Mouse (Mus musculus): Measurements from ENCODE around the gene Hfm1. TPM values are rescaled to one million over a fixed set of nuclear protein-coding genes. Genes with fewer than 3 reads are reported as not detected.

Hfm1 gene
- polyA plus RNA-seq, 1 experiment from 2014 or later: 6.8 TPM

GRCm38 (mm10) chr5:106926369-106926686 is 207 bp upstream of the Hfm1 start:
- peak overlapping the region; percentile 61 for H3K4me2 ChIP-seq
- WGBS: 28% methylated on average over 4 of the region's 4 CpGs
- no peaks in the 10 kb centered on the region for H3K4me1 ChIP-seq
- ATAC-seq (ENCODE audit: low FRiP score): no peak
- H3K9me3 ChIP-seq: no peaks in the 10 kb centered on the region
- H3K36me3 ChIP-seq (replicated peaks): no peaks in the 10 kb centered on the region
- no peaks in the 10 kb centered on the region for H3K27me3 ChIP-seq
- peak overlapping the region; percentile 78 for H3K27ac ChIP-seq
- H3K4me3 ChIP-seq (replicated peaks): peak overlapping the region; percentile 64
- peak overlapping the region; percentile 88 for H3K9ac ChIP-seq

GRCm38 (mm10) chr5:106919315-106919714 is 6.8 kb downstream of the Hfm1 start:
- Histone ChIP-seq H3K27me3 (no peaks in the 10 kb centered on the region), H3K4me3 (replicated peaks) (no peak overlapping the region), H3K4me2 (no peak overlapping the region), H3K27ac (no peak overlapping the region), H3K9ac (no peak overlapping the region), H3K9me3 (no peaks in the 10 kb centered on the region), H3K4me1 (no peaks in the 10 kb centered on the region), H3K36me3 (replicated peaks) (no peaks in the 10 kb centered on the region)
- no peak for ATAC-seq (ENCODE audit: low FRiP score)

GRCm38 (mm10) chr5:106896879-106897278 is 29.2 kb downstream of the Hfm1 start:
- Histone ChIP-seq H3K4me1 (no peaks in the 10 kb centered on the region), H3K4me2 (no peak overlapping the region), H3K4me3 (replicated peaks) (no peak overlapping the region), H3K9me3 (no peaks in the 10 kb centered on the region), H3K36me3 (replicated peaks) (no peaks in the 10 kb centered on the region), H3K27me3 (no peaks in the 10 kb centered on the region), H3K9ac (no peak overlapping the region), H3K27ac (no peak overlapping the region)
- 68% methylated on average over 2 of the region's 2 CpGs for WGBS
- no peak for ATAC-seq (ENCODE audit: low FRiP score)

- H3K36me3 ChIP-seq (replicated peaks): no peaks in the 10 kb centered on the region
- 22% methylated on average over 5 of the region's 5 CpGs for WGBS
- H3K4me1 ChIP-seq: no peaks in the 10 kb centered on the region
- H3K4me3 ChIP-seq (replicated peaks): no peak overlapping the region
- no peak overlapping the region for H3K4me2 ChIP-seq
- no peaks in the 10 kb centered on the region for H3K9me3 ChIP-seq
- no peak overlapping the region for H3K9ac ChIP-seq
- no peak for ATAC-seq (ENCODE audit: low FRiP score)
- no peaks in the 10 kb centered on the region for H3K27me3 ChIP-seq
- H3K27ac ChIP-seq: no peak overlapping the region
Measured at GRCm38 (mm10) chr5:106891773-106892172, 34.3 kb downstream of the Hfm1 start.

GRCm38 (mm10) chr5:106887303-106888071 is 38.6 kb downstream of the Hfm1 start:
- Histone ChIP-seq H3K4me3 (replicated peaks) (no peak overlapping the region), H3K27ac (no peak overlapping the region), H3K4me2 (no peak overlapping the region), H3K27me3 (no peaks in the 10 kb centered on the region), H3K9ac (no peak overlapping the region), H3K36me3 (replicated peaks) (no peaks in the 10 kb centered on the region), H3K9me3 (no peaks in the 10 kb centered on the region), H3K4me1 (no peaks in the 10 kb centered on the region)
- WGBS: 77% methylated on average over 1 of the region's 1 CpGs
- no peak for ATAC-seq (ENCODE audit: low FRiP score)

- no peak for ATAC-seq (ENCODE audit: low FRiP score)
- 90% methylated on average over 4 of the region's 4 CpGs for WGBS
Measured at GRCm38 (mm10) chr5:106885517-106885916, 40.6 kb downstream of the Hfm1 start.

GRCm38 (mm10) chr5:106876438-106876837 is 49.7 kb downstream of the Hfm1 start:
- no peaks in the 10 kb centered on the region for H3K4me1 ChIP-seq
- no peak overlapping the region for H3K27ac ChIP-seq
- H3K36me3 ChIP-seq (replicated peaks): no peaks in the 10 kb centered on the region
- no peak for ATAC-seq (ENCODE audit: low FRiP score)
- H3K9ac ChIP-seq: no peak overlapping the region
- H3K4me2 ChIP-seq: no peak overlapping the region
- no peak overlapping the region for H3K4me3 ChIP-seq (replicated peaks)
- no peaks in the 10 kb centered on the region for H3K9me3 ChIP-seq
- 81% methylated on average over 1 of the region's 1 CpGs for WGBS
- no peaks in the 10 kb centered on the region for H3K27me3 ChIP-seq

More at GRCm38 (mm10) chr5:106885517-106885916, 40.6 kb downstream of the Hfm1 start:
- no peaks in the 10 kb centered on the region for H3K36me3 ChIP-seq (replicated peaks)
- no peak overlapping the region for H3K4me3 ChIP-seq (replicated peaks)
- H3K27ac ChIP-seq: no peak overlapping the region
- H3K9me3 ChIP-seq: no peaks in the 10 kb centered on the region
- H3K4me2 ChIP-seq: no peak overlapping the region
- no peaks in the 10 kb centered on the region for H3K27me3 ChIP-seq
- H3K9ac ChIP-seq: no peak overlapping the region
- H3K4me1 ChIP-seq: no peaks in the 10 kb centered on the region

- no peaks in the 10 kb centered on the region for H3K36me3 ChIP-seq (replicated peaks)
- 39% methylated on average over 3 of the region's 3 CpGs for WGBS
- no peak overlapping the region for H3K4me3 ChIP-seq (replicated peaks)
- H3K9me3 ChIP-seq: no peaks in the 10 kb centered on the region
- no peaks in the 10 kb centered on the region for H3K4me1 ChIP-seq
- H3K9ac ChIP-seq: no peak overlapping the region
- ATAC-seq (ENCODE audit: low FRiP score): no peak
- H3K4me2 ChIP-seq: no peak overlapping the region
- H3K27ac ChIP-seq: no peak overlapping the region
- H3K27me3 ChIP-seq: no peaks in the 10 kb centered on the region
Measured at GRCm38 (mm10) chr5:106860415-106860814, 65.7 kb downstream of the Hfm1 start.

- H3K27me3 ChIP-seq: no peaks in the 10 kb centered on the region
- H3K9me3 ChIP-seq: no peaks in the 10 kb centered on the region
- no peaks in the 10 kb centered on the region; the same call in 1 of the 2 replicates for H3K36me3 ChIP-seq (replicated peaks)
- WGBS: 94% methylated on average over 3 of the region's 3 CpGs
- no peak overlapping the region for H3K9ac ChIP-seq
- ATAC-seq (ENCODE audit: low FRiP score): no peak
- H3K4me1 ChIP-seq: no peaks in the 10 kb centered on the region
- no peak overlapping the region for H3K4me3 ChIP-seq (replicated peaks)
- no peak overlapping the region for H3K27ac ChIP-seq
- H3K4me2 ChIP-seq: no peak overlapping the region
Measured at GRCm38 (mm10) chr5:106853284-106853683, 72.8 kb downstream of the Hfm1 start.

GRCm38 (mm10) chr5:106847045-106847444 is 79.1 kb downstream of the Hfm1 start:
- H3K36me3 ChIP-seq (replicated peaks): no peaks in the 10 kb centered on the region; the same call in 1 of the 2 replicates
- H3K27ac ChIP-seq: no peak overlapping the region
- no peaks in the 10 kb centered on the region for H3K4me1 ChIP-seq
- no peak for ATAC-seq (ENCODE audit: low FRiP score)
- no peak overlapping the region for H3K4me3 ChIP-seq (replicated peaks)
- H3K9ac ChIP-seq: no peak overlapping the region
- no peaks in the 10 kb centered on the region for H3K27me3 ChIP-seq
- no peaks in the 10 kb centered on the region for H3K9me3 ChIP-seq
- no peak overlapping the region for H3K4me2 ChIP-seq

GRCm38 (mm10) chr5:106843906-106844305 is 82.2 kb downstream of the Hfm1 start:
- Histone ChIP-seq H3K27me3 (no peaks in the 10 kb centered on the region), H3K9me3 (no peaks in the 10 kb centered on the region), H3K4me1 (no peaks in the 10 kb centered on the region), H3K4me2 (no peak overlapping the region), H3K4me3 (replicated peaks) (no peak overlapping the region), H3K27ac (no peak overlapping the region), H3K36me3 (replicated peaks) (no peaks in the 10 kb centered on the region), H3K9ac (no peak overlapping the region)
- ATAC-seq (ENCODE audit: low FRiP score): no peak
- WGBS: 81% methylated on average over 2 of the region's 2 CpGs

- ATAC-seq (ENCODE audit: low FRiP score): no peak
- Histone ChIP-seq H3K36me3 (replicated peaks) (no peaks in the 10 kb centered on the region), H3K27ac (no peak overlapping the region), H3K9me3 (no peaks in the 10 kb centered on the region), H3K4me2 (no peak overlapping the region), H3K27me3 (no peaks in the 10 kb centered on the region), H3K4me3 (replicated peaks) (no peak overlapping the region), H3K9ac (no peak overlapping the region), H3K4me1 (peaks cover 5% of the 10 kb centered on the region)
- 37% methylated on average over 7 of the region's 7 CpGs for WGBS
Measured at GRCm38 (mm10) chr5:106833025-106833424, 93.1 kb downstream of the Hfm1 start.

GRCm38 (mm10) chr5:106831401-106831800 is 94.7 kb downstream of the Hfm1 start:
- H3K27me3 ChIP-seq: peaks cover 10% of the 10 kb centered on the region
- H3K9ac ChIP-seq: no peak overlapping the region
- no peaks in the 10 kb centered on the region for H3K9me3 ChIP-seq
- no peak overlapping the region for H3K4me3 ChIP-seq (replicated peaks)
- H3K4me2 ChIP-seq: no peak overlapping the region
- H3K36me3 ChIP-seq (replicated peaks): no peaks in the 10 kb centered on the region
- 82% methylated on average over 6 of the region's 6 CpGs for WGBS
- no peak for ATAC-seq (ENCODE audit: low FRiP score)
- peaks cover 5% of the 10 kb centered on the region for H3K4me1 ChIP-seq
- no peak overlapping the region for H3K27ac ChIP-seq
